9 mouse cellular contexts compared by ENCODE assay signal in genomic region chr2:113828086-113828942, GRCm38 (mm10). TPM values are rescaled to one million over a fixed set of nuclear protein-coding genes. Genes with fewer than 3 reads are reported as not detected.
DNase-seq lines count a peak whose midpoint lies in the region; ATAC-seq and TF ChIP-seq lines count a peak whose summit lies in the region.
"Had no signal": no experiment of that assay in that cellular context is flagged by ENCODE, and none has a peak within 500 bp of the region (broad histone marks: within the 10 kb centered on the region; RNA-seq: fewer than 3 reads in every experiment).

No protein-coding gene starts in this region.

- no peak for ATAC-seq in heart, embryonic 11.5 days (replicated peaks; ENCODE audit: insufficient number of reproducible peaks, low FRiP score, low TSS enrichment)
- peak; percentile 94 for ATAC-seq in forebrain, postnatal 0 days
- no peak for ATAC-seq in activated CD4-positive, CD25-positive, alpha-beta regulatory T cell, adult 4 months

- no peak overlapping the region; the same call in 1 of the 2 replicates for H3K9ac ChIP-seq in heart, embryonic 11.5 days (ENCODE audit: low read depth, low read length)
- H3K9ac ChIP-seq in forebrain, postnatal 0 days = peak overlapping the region; percentile 74

- DNase-seq in heart, postnatal 36 days = no peak
- peak; percentile 37 for DNase-seq in MN1 (ENCODE audit: low spot score)
- DNase-seq in forebrain, postnatal 0 days = no peak
- DNase-seq in midbrain, embryonic 10.5 days (ENCODE audit: low spot score) = no peak
- no peak for DNase-seq in layer of hippocampus, adult 8-10 months (ENCODE audit: low spot score in 2 of 2)
- no peak for DNase-seq in gastrocnemius, postnatal 36 days

- peaks cover under 1% of the 10 kb centered on the region; the same call in 1 of the 2 replicates for H3K36me3 ChIP-seq in heart, embryonic 11.5 days (ENCODE audit: control insufficient read depth, insufficient read depth, low read length)
- H3K36me3 ChIP-seq in forebrain, postnatal 0 days (ENCODE audit: insufficient read depth) = peaks cover 5% of the 10 kb centered on the region; the same call in 1 of the 2 replicates
- peaks cover 29% of the 10 kb centered on the region for H3K36me3 ChIP-seq in midbrain, embryonic 10.5 days

- H3K9me3 ChIP-seq in heart, embryonic 11.5 days (replicated peaks; ENCODE audit: control insufficient read depth, low read length) = no peaks in the 10 kb centered on the region
- H3K9me3 ChIP-seq in forebrain, postnatal 0 days (ENCODE audit: low read length) = no peaks in the 10 kb centered on the region
- no peaks in the 10 kb centered on the region for H3K9me3 ChIP-seq in midbrain, embryonic 10.5 days (replicated peaks)
- H3K9me3 ChIP-seq: G1E had no signal

- peak overlapping the region; percentile 33 for H3K4me3 ChIP-seq in heart, embryonic 11.5 days (ENCODE audit: low read depth, low read length)
- H3K4me3 ChIP-seq in forebrain, postnatal 0 days (ENCODE audit: low read depth, low read length) = peak overlapping the region; percentile 48
- H3K4me3 ChIP-seq in midbrain, embryonic 10.5 days = peak overlapping the region; percentile 65

- 29% methylated on average over 17 of the region's 17 CpGs for WGBS in heart, embryonic 11.5 days (ENCODE audit: insufficient replicate concordance)
- 2% methylated on average over 17 of the region's 17 CpGs for WGBS in forebrain, postnatal 0 days
- 18% methylated on average over 17 of the region's 17 CpGs for WGBS in midbrain, embryonic 10.5 days

- TF ChIP-seq CTCF in forebrain, postnatal 0 days (IDR thresholded peaks at IDR 0.05; ENCODE audit: low read depth) = no peak

- H3K4me1 ChIP-seq in heart, embryonic 11.5 days (ENCODE audit: control insufficient read depth, insufficient read depth, low read length) = no peaks in the 10 kb centered on the region
- H3K4me1 ChIP-seq in forebrain, postnatal 0 days (ENCODE audit: insufficient read depth) = peaks cover 30% of the 10 kb centered on the region
- peaks cover 36% of the 10 kb centered on the region for H3K4me1 ChIP-seq in midbrain, embryonic 10.5 days

- peak overlapping the region; percentile 69 for H3K4me2 ChIP-seq in heart, embryonic 11.5 days
- peak overlapping the region; percentile 62 for H3K4me2 ChIP-seq in forebrain, postnatal 0 days (ENCODE audit: low read depth)

- no peak overlapping the region for H3K27ac ChIP-seq in heart, embryonic 11.5 days (ENCODE audit: low read depth, low read length)
- peak overlapping the region; percentile 97 for H3K27ac ChIP-seq in forebrain, postnatal 0 days (ENCODE audit: low read depth, low read length)
- peak overlapping the region; percentile 91 for H3K27ac ChIP-seq in midbrain, embryonic 10.5 days (replicated peaks)

- H3K27me3 ChIP-seq in heart, embryonic 11.5 days (ENCODE audit: control insufficient read depth, insufficient read depth, low read length) = no peaks in the 10 kb centered on the region
- no peaks in the 10 kb centered on the region for H3K27me3 ChIP-seq in forebrain, postnatal 0 days (ENCODE audit: insufficient read depth, low read length)
- H3K27me3 ChIP-seq in midbrain, embryonic 10.5 days (ENCODE audit: low read depth, poor library complexity, severe bottlenecking) = no peaks in the 10 kb centered on the region

- intact Hi-C loops in heart, postnatal 36 days (cut with DNase I) = loop anchor here (5.0 kb wide), 1 partner anchor 291 kb away; no protein-coding TSS in a partner anchor
- intact Hi-C loops in gastrocnemius, postnatal 36 days (cut with DNase I) = no loop called here

RNA-seq across cellular contexts. Expression of gene Scg5, which starts 0.6 kb away (rescaled TPM):
- polyA plus RNA-seq in heart, embryonic 11.5 days (2014; fragmentation: Nextera tagmentation; extraction: Ambion mirVana) = 0.73 and 0.77 TPM in 2 replicates
- not detected for total RNA-seq in heart, postnatal 36 days (2021)
- total RNA-seq in forebrain, postnatal 0 days (2014; rRNA removed) = 254 and 277 TPM in 2 replicates
- polyA plus RNA-seq in forebrain, postnatal 0 days (2015; fragmentation: Nextera tagmentation; extraction: Ambion mirVana) = 363 and 388 TPM in 2 replicates
- 21.5 and 37.9 TPM in 2 replicates for polyA plus RNA-seq in midbrain, embryonic 10.5 days (2016; fragmentation: Nextera tagmentation; extraction: Ambion mirVana)
- polyA plus RNA-seq in activated CD4-positive, CD25-positive, alpha-beta regulatory T cell, adult 4 months (2017; shearing (Covaris generic)) = 1 to 10 TPM; 4.1 to 5.6 TPM
- total RNA-seq in layer of hippocampus, adult 8-10 months (2022) = 100 to 1,000 TPM; 368 to 431 (median 406) TPM
- not detected for total RNA-seq in gastrocnemius, postnatal 36 days (2021)
- polyA plus RNA-seq: G1E had no signal

RNA-seq across cellular contexts. Expression of gene Arhgap11a, which starts 20.1 kb away (rescaled TPM):
- polyA plus RNA-seq in heart, embryonic 11.5 days (2014; fragmentation: Nextera tagmentation; extraction: Ambion mirVana) = 3.9 and 5.7 TPM in 2 replicates
- 1 to 10 TPM; 2.0 to 2.5 TPM for total RNA-seq in heart, postnatal 36 days (2021)
- total RNA-seq in forebrain, postnatal 0 days (2014; rRNA removed) = 1.8 and 2.7 TPM in 2 replicates
- 3.6 and 5.2 TPM in 2 replicates for polyA plus RNA-seq in forebrain, postnatal 0 days (2015; fragmentation: Nextera tagmentation; extraction: Ambion mirVana)
- 31.3 and 38.6 TPM in 2 replicates for polyA plus RNA-seq in midbrain, embryonic 10.5 days (2016; fragmentation: Nextera tagmentation; extraction: Ambion mirVana)
- polyA plus RNA-seq in activated CD4-positive, CD25-positive, alpha-beta regulatory T cell, adult 4 months (2017; shearing (Covaris generic)) = 1 to 10 TPM; 4.5 to 7.5 TPM
- total RNA-seq in layer of hippocampus, adult 8-10 months (2022) = 1 to 10 TPM; 1.1 to 3.3 (median 2.5) TPM
- total RNA-seq in gastrocnemius, postnatal 36 days (2021) = 1 to 10 TPM; 1.2 TPM

Comparison
In these comparisons a context has a peak if more than half of its experiments do, and no peak if none do; other contexts are left out.
1. RNA of gene Scg5, which starts 0.6 kb away (total RNA-seq): 368 to 431 TPM in layer of hippocampus, adult 8-10 months and 254 to 277 TPM in forebrain, postnatal 0 days; not detected in gastrocnemius, postnatal 36 days and not detected in heart, postnatal 36 days; every median in the first group is over 100 times any median in the second.
2. Peak in every context shown above with its lines, with median percentiles within 50 percentile points of each other: H3K4me3 ChIP-seq.